Mouse (Mus musculus): ENCODE measurements around the gene Cd300ld2. TPM values are rescaled to one million over a fixed set of nuclear protein-coding genes. Genes with fewer than 3 reads are reported as not detected.

The Cd300ld2 gene
- total and polyA plus RNA-seq, 3 experiments = not detected

DNA sequence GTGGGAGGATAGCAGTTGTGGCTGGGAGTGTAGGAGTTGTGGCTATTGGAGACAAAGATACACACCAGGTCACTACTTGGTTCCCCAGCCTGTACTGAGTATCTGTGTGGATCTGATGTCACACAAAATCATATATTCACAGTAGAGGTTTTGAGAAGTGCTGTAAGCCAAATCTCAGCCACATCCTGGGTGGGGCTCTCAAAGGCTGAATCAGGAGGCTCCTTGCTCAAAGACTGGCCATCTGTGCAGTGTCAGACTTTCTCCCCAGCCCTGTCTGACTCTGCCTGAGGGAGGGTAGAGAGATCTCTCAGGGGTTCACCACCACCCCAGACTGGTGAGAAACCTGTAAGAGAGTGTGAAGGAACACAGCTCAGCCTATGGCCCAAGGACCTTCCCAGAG, 38.5 kb upstream of the Cd300ld2 start:
- Histone ChIP-seq H3K36me3 (ENCODE audit: control insufficient read depth in 1 of 2, insufficient read depth in 2 of 2, low read length in 2 of 2) (no peaks in the 10 kb centered on the region), H3K79me2 (ENCODE audit: control insufficient read depth, insufficient read depth, low read length, poor library complexity) (no peaks in the 10 kb centered on the region), H3K27me3 (ENCODE audit: control insufficient read depth in 1 of 2, insufficient read depth in 2 of 2, low read length in 2 of 2) (no peaks in the 10 kb centered on the region), H3K9ac (ENCODE audit: control insufficient read depth, low read depth, low read length, poor library complexity, severe bottlenecking) (no peak overlapping the region), H3K4me3 (ENCODE audit: control insufficient read depth in 1 of 2, insufficient read depth in 1 of 2, low read depth in 2 of 2, low read length in 2 of 2) (no peak overlapping the region), H3K27ac (ENCODE audit: control insufficient read depth, low read depth, low read length) (no peak overlapping the region), H3K9me3 (replicated peaks; ENCODE audit: insufficient read depth, low read length) (no peaks in the 10 kb centered on the region), H3K4me1 (ENCODE audit: control insufficient read depth in 1 of 2, insufficient read depth in 2 of 2, low read length in 2 of 2) (no peaks in the 10 kb centered on the region)
- no peak for DNase-seq (ENCODE audit: low read depth, low spot score)
- TF ChIP-seq POLR2AphosphoS2 (IDR thresholded peaks at IDR 0.05; ENCODE audit: low read length) = no peak
- TF ChIP-seq USF2 (IDR thresholded peaks at IDR 0.05; ENCODE audit: borderline replicate concordance in 1 of 2, insufficient read depth in 1 of 2, low read depth in 1 of 2, low read length in 2 of 2) = no peak
- no peak for TF ChIP-seq RCOR1 (IDR thresholded peaks at IDR 0.05; ENCODE audit: low read depth, low read length)
- TF ChIP-seq MYB (IDR thresholded peaks at IDR 0.05; ENCODE audit: low read depth, low read length) = no peak
- no peak for TF ChIP-seq TCF12 (IDR thresholded peaks at IDR 0.05; ENCODE audit: low read depth, low read length)
- TF ChIP-seq NRF1 (IDR thresholded peaks at IDR 0.05; ENCODE audit: insufficient read depth, low read depth, low read length, poor library complexity, severe bottlenecking) = no peak
- TF ChIP-seq SIN3A (IDR thresholded peaks at IDR 0.05; ENCODE audit: low read length) = no peak
- TF ChIP-seq ZC3H11A (IDR thresholded peaks at IDR 0.05; ENCODE audit: low read depth, low read length) = no peak
- TF ChIP-seq GATA1 (IDR thresholded peaks at IDR 0.05; ENCODE audit: low read depth, low read length) = no peak
- TF ChIP-seq POLR2AphosphoS5 (IDR thresholded peaks at IDR 0.05; ENCODE audit: borderline replicate concordance, low read depth, low read length) = no peak
- TF ChIP-seq SMC3 (IDR thresholded peaks at IDR 0.05; ENCODE audit: low read depth, low read length) = no peak
- no peak for TF ChIP-seq CHD1 (IDR thresholded peaks at IDR 0.05; ENCODE audit: low read depth, low read length)
- no peak for TF ChIP-seq HCFC1 (IDR thresholded peaks at IDR 0.05; ENCODE audit: low read depth, low read length)
- TF ChIP-seq ETS1 (IDR thresholded peaks at IDR 0.05; ENCODE audit: low read depth, low read length) = no peak
- no peak for TF ChIP-seq MYC (IDR thresholded peaks at IDR 0.05; ENCODE audit: low read depth, low read length)
- no peak for TF ChIP-seq KAT2A (conservative IDR thresholded peaks at IDR 0.05; ENCODE audit: low read depth, low read length)
- no peak for TF ChIP-seq MAFK (IDR thresholded peaks at IDR 0.05; ENCODE audit: borderline replicate concordance, low read depth, low read length)

DNA sequence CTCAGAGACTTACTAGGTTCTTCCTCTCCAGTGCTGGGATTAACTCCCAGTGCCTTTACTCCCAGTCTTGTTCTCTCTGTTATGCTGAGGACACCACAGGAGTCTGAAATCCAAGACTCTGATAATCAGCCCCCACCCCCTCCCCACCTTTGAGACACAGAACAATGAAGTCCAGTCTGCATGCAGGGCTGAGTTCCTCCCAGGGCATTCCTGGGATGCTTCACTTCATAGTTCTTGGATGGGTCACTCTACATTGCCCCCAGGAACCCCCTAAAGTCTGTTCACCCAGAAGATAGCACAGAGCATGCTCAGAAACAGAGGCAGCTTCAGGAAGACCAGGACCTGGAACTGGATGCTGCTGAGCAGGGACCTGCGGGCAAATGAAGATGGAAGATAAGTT, 37.0 kb upstream of the Cd300ld2 start:
- Histone ChIP-seq H3K27ac (ENCODE audit: control insufficient read depth, low read depth, low read length) (no peak overlapping the region), H3K4me3 (ENCODE audit: control insufficient read depth in 1 of 2, insufficient read depth in 1 of 2, low read depth in 2 of 2, low read length in 2 of 2) (no peak overlapping the region), H3K9ac (ENCODE audit: control insufficient read depth, low read depth, low read length, poor library complexity, severe bottlenecking) (no peak overlapping the region), H3K27me3 (ENCODE audit: control insufficient read depth in 1 of 2, insufficient read depth in 2 of 2, low read length in 2 of 2) (no peaks in the 10 kb centered on the region), H3K79me2 (ENCODE audit: control insufficient read depth, insufficient read depth, low read length, poor library complexity) (no peaks in the 10 kb centered on the region), H3K9me3 (replicated peaks; ENCODE audit: insufficient read depth, low read length) (no peaks in the 10 kb centered on the region), H3K4me1 (ENCODE audit: control insufficient read depth in 1 of 2, insufficient read depth in 2 of 2, low read length in 2 of 2) (no peaks in the 10 kb centered on the region), H3K36me3 (ENCODE audit: control insufficient read depth in 1 of 2, insufficient read depth in 2 of 2, low read length in 2 of 2) (no peaks in the 10 kb centered on the region)
- no peak for DNase-seq (ENCODE audit: low read depth, low spot score)
- TF ChIP-seq CHD1 (IDR thresholded peaks at IDR 0.05; ENCODE audit: low read depth, low read length) = no peak
- TF ChIP-seq POLR2AphosphoS2 (IDR thresholded peaks at IDR 0.05; ENCODE audit: low read length) = no peak
- no peak for TF ChIP-seq JUND (IDR thresholded peaks at IDR 0.05; ENCODE audit: low read depth, low read length)
- no peak for TF ChIP-seq MEF2A (IDR thresholded peaks at IDR 0.05; ENCODE audit: extremely low read depth, insufficient replicate concordance, low read depth, low read length, poor library complexity, severe bottlenecking)

Data from MEL (cell line).